Mouse (Mus musculus) olfactory bulb, adult 2 months (tissue): ENCODE measurements around the gene Tenm3.

Source experiments
- CTCF ChIP-seq: fragments of 200-500 bp; IDR thresholded peaks from 2 replicates; pipeline ENCODE4 v1.5.1; 2012; ENCODE audit warnings: low read depth, mild to moderate bottlenecking, low read length, moderate library complexity; ENCODE audit not compliant: insufficient read depth
- POLR2A ChIP-seq: fragments of 200-500 bp; IDR thresholded peaks from 2 replicates; pipeline ENCODE4 v1.6.1; 2012; ENCODE audit warnings: mild to moderate bottlenecking, low read depth, low read length, moderate library complexity; ENCODE audit not compliant: insufficient read depth

DNA sequence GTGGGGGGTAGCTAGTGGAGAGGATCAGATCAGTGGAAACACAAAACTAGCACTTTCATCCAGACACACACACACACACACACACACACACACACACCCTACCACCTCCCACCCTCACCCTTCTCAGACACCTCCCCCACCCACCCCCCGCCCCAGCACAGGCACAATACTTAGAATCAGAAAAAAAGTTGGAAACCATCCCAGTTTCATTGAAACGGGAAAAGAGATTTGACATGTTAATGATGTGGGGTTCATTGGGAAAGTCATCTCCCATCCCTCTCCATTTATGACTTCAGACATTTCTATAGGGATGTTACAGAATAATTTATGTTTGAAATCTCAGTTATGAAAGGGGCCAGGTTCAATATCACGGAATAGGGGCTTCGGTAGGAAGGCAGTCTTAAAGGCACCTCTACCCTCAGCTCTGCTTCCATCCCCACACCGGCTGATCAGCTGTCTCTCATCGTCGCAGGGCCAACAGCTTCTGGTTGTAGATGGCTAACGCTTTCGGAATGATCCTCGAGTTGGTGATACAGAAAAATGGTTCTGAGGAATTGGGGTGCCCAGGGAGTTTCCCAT lies 231.7 kb downstream of the Tenm3 start:
- TF ChIP-seq CTCF (no peak), POLR2A (no peak)
